Mouse (Mus musculus) small intestine, adult 2 months (tissue): ENCODE results near the gene Pkd1l1. TPM values are rescaled to one million over a fixed set of nuclear protein-coding genes. Genes with fewer than 3 reads are reported as not detected.

Experiments
- H3K27ac ChIP-seq: fragments of 200-500 bp; 2 replicates; pipeline ENCODE4 v1.5.1; 2012; ENCODE audit warnings: low read depth, low read length, control low read depth, inconsistent platforms; ENCODE audit not compliant: insufficient read depth
- H3K27me3 ChIP-seq: fragments of 200-500 bp; 2 replicates; pipeline ENCODE4 v1.6.1; 2012; ENCODE audit warnings: mild to moderate bottlenecking, moderate library complexity, low read length, inconsistent platforms; ENCODE audit not compliant: control insufficient read depth, insufficient read depth
- H3K36me3 ChIP-seq: fragments of 200-500 bp; 2 replicates; pipeline ENCODE4 v1.6.1; 2012; ENCODE audit warnings: mild to moderate bottlenecking, low read length, control low read depth, inconsistent platforms; ENCODE audit not compliant: control insufficient read depth, insufficient read depth
- H3K4me1 ChIP-seq: fragments of 200-500 bp; 2 replicates; pipeline ENCODE4 v1.6.1; 2012; ENCODE audit warnings: low read length, inconsistent platforms, mixed read lengths; ENCODE audit not compliant: control insufficient read depth, insufficient read depth, insufficient read length
- H3K4me3 ChIP-seq: fragments of 200-500 bp; 2 replicates; pipeline ENCODE4 v1.5.1; 2012; ENCODE audit warnings: low read depth, mild to moderate bottlenecking, control low read depth, inconsistent platforms, low read length, moderate library complexity
- CTCF ChIP-seq: fragments of 200-500 bp; IDR thresholded peaks from 2 replicates; pipeline ENCODE4 v1.5.1; 2012; ENCODE audit warnings: low read depth, mild to moderate bottlenecking, control low read depth, inconsistent platforms, low read length, moderate library complexity, mixed read lengths; ENCODE audit not compliant: insufficient replicate concordance, insufficient read length; ENCODE audit errors: extremely low read depth
- POLR2A ChIP-seq: fragments of 200-500 bp; IDR thresholded peaks from 2 replicates; pipeline ENCODE4 v1.6.1; 2012; ENCODE audit warnings: low read depth, mild to moderate bottlenecking, control low read depth, inconsistent platforms, low read length, moderate library complexity
- WGBS: fragments of 180-500 bp; shearing (Covaris S2); methylation state at CpG from one replicate; pipeline ENCODE4 v1.1.7; 2018; 5-methylcytosine and 5-hydroxymethylcytosine counted together
- polyA plus RNA-seq: library from polyadenylated mRNA; depleted of rRNA; stranded (reverse); fragments of >200 nt; gene quantifications from 2 replicates; pipeline ENCODE4 v1.2.3, GENCODE M21; 2012

Gene Pkd1l1
- polyA plus RNA-seq, 1 experiment: not detected

GRCm38 (mm10) chr11:8848049-8848448, 125.0 kb downstream of the Pkd1l1 start:
- no peaks in the 10 kb centered on the region for H3K4me1 ChIP-seq
- no peak overlapping the region for H3K27ac ChIP-seq
- no peaks in the 10 kb centered on the region for H3K27me3 ChIP-seq
- no peak for TF ChIP-seq POLR2A
- TF ChIP-seq CTCF: no peak
- no peaks in the 10 kb centered on the region for H3K36me3 ChIP-seq
- H3K4me3 ChIP-seq: no peak overlapping the region

DNA sequence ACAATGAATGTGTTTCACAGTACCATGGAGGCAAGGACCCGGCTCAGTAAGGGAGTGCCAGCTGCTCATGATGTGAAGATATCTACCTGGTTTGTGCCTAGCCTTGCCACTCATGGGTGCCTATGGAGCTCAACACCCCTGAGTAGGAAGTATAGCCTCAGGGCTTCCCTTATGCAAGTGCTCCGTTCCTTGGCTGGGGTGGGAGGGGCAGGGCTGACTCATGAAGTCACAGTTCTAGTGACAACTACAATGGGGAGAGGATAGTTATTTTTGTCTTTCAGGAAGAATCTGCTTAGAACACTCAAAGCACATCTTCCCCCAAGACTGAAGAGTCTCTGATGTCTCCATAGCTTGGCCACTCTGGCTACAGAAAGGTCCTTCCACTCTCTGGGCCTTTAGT, 125.4 kb downstream of the Pkd1l1 start:
- no peak overlapping the region for H3K4me3 ChIP-seq
- H3K27me3 ChIP-seq: no peaks in the 10 kb centered on the region
- WGBS: 79% methylated on average over 2 of the region's 2 CpGs
- no peak overlapping the region for H3K27ac ChIP-seq
- TF ChIP-seq POLR2A (no peak), CTCF (no peak)
- H3K4me1 ChIP-seq: no peaks in the 10 kb centered on the region
- no peaks in the 10 kb centered on the region for H3K36me3 ChIP-seq

DNA sequence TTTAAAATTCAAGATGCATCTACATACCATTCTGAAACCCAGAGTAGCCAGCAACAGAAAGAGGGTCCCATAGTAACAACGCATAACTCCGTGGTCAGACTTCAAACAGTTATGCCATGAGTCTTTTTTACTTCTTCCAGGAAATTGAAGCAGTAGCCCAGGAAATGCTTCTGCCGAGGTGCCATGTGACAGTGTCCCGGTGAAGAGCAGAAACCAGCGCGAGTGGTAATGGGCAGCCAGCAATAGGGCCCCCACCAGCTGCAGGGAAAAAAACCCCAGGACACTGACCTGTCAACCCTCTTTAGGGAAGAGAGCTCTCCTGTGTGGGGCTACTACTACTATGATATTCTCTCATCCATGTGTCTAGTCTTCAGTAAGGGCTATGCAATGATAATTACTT, 136.9 kb downstream of the Pkd1l1 start:
- Histone ChIP-seq H3K27me3 (no peaks in the 10 kb centered on the region), H3K27ac (no peak overlapping the region), H3K4me3 (no peak overlapping the region), H3K4me1 (no peaks in the 10 kb centered on the region), H3K36me3 (no peaks in the 10 kb centered on the region)
- 95% methylated on average over 6 of the region's 6 CpGs for WGBS
- no peak for TF ChIP-seq POLR2A
- no peak for TF ChIP-seq CTCF

DNA sequence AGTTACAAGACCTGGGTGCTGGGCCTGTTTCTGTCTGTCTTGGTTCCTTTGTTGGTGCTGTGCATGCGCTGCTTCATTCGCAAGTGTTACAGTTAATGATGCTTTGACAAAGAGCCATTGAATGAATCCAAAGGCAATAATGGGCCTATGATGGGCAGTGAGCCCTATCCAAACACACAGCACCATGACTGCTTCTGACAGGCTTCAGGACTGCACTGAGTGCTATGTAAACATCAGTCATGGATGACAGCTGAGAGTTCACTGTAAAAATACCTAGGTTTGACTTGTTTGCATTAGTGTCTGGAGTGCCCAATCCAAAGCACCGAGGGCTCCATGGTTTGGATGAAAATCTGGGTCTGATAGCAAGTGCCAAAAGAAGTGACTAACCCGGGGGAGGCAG, 138.9 kb downstream of the Pkd1l1 start:
- whole genome bisulfite sequencing: 82% methylated on average over 4 of the region's 4 CpGs
- Histone ChIP-seq H3K4me1 (no peaks in the 10 kb centered on the region), H3K27ac (no peak overlapping the region), H3K27me3 (no peaks in the 10 kb centered on the region), H3K36me3 (no peaks in the 10 kb centered on the region), H3K4me3 (no peak overlapping the region)
- no peak for TF ChIP-seq CTCF
- TF ChIP-seq POLR2A: no peak

DNA sequence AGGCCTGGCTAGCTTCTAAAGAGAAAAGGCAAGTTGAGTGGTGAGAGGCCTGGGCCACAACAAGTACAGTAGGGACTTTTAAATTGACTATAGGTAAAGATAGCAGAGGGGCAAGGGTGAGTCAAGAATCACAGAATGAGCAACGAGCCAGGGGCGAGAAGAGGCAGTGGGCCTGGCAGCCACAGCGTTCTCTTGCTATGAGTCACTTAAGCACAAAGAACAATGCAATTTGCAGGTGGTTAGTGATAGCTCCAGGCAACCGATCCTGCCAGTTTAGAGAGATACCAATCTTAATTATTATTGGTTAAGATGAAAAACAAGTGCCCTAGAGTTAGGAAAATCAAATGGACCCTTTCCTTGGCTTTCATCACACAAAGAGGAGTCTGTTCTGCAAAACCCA, 142.5 kb downstream of the Pkd1l1 start:
- H3K4me3 ChIP-seq: no peak overlapping the region
- no peaks in the 10 kb centered on the region for H3K27me3 ChIP-seq
- H3K36me3 ChIP-seq: no peaks in the 10 kb centered on the region
- no peak for TF ChIP-seq POLR2A
- no peak for TF ChIP-seq CTCF
- H3K4me1 ChIP-seq: no peaks in the 10 kb centered on the region
- WGBS: 32% methylated on average over 4 of the region's 4 CpGs
- H3K27ac ChIP-seq: no peak overlapping the region

- WGBS: 97% methylated on average over 3 of the region's 3 CpGs
- Histone ChIP-seq H3K27me3 (no peaks in the 10 kb centered on the region), H3K4me3 (no peak overlapping the region), H3K36me3 (no peaks in the 10 kb centered on the region), H3K27ac (no peak overlapping the region), H3K4me1 (no peaks in the 10 kb centered on the region)
- TF ChIP-seq CTCF (no peak), POLR2A (no peak)
Measured at GRCm38 (mm10) chr11:8829561-8829960, 143.5 kb downstream of the Pkd1l1 start.

DNA sequence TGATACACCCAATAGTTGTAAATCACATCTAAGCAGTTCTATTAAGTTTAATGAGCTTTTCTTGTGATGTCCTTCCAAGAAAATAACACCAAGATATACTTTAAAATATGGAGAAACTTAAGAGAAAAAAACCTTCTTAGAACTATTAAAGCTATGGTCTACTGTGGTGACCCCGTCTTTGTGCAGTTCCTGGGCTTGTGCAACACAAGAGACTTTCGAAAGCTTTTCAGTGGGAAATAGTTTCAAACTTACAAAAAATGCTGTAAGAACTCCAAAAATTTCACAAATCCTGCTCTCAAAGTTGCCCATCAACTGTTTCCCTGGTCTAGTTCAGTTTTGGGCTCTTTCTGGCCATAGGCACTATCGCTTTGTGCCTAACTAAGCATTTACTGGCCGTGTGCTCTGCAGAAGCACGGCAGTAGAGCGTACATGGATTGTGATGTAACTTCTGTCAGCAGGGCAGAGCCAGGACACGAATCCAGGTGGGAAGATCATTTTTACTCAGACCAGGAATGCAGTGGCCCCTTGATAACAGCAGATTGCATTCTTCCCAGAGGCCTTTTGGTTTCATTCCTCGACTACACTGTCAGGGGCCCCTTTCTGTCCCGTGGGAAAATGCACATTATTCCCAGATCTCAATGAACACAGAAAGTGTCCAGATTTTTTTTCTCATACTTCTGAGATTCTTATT, 144.1 kb downstream of the Pkd1l1 start:
- no peaks in the 10 kb centered on the region for H3K36me3 ChIP-seq

More for the DNA sequence above, 144.1 kb downstream of the Pkd1l1 start:
- WGBS: 74% methylated on average over 9 of the region's 9 CpGs
- no peak overlapping the region for H3K27ac ChIP-seq
- no peaks in the 10 kb centered on the region for H3K27me3 ChIP-seq
- TF ChIP-seq POLR2A: no peak
- no peak for TF ChIP-seq CTCF
- H3K4me3 ChIP-seq: no peak overlapping the region
- no peaks in the 10 kb centered on the region for H3K4me1 ChIP-seq
